Mouse (Mus musculus) kidney, adult 11 months (tissue): Measurements from ENCODE around the gene Nup188.

Source experiments
- DNase-seq: peaks from one replicate; pipeline ENCODE4 v3.0.0; 2022

Gene Nup188

DNA sequence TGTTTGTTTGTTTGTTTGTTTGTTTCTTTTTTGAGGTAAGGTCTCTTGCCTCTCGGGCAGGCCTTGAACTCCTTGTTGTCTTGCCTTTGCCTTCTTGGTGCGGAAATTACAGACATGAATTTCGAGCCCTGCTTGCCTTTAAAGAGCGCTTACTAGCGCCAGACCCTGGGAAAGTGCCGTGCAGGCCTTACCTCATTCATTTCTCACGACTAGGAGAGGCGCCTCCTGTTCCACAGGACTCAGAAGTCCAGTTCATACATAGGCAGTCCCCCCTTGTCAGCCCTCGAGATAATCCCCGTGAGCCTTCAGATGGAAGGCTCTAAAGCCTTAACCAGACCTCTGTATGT lies 803 bp downstream of the Nup188 start:
- DNase-seq, result no peak

DNA sequence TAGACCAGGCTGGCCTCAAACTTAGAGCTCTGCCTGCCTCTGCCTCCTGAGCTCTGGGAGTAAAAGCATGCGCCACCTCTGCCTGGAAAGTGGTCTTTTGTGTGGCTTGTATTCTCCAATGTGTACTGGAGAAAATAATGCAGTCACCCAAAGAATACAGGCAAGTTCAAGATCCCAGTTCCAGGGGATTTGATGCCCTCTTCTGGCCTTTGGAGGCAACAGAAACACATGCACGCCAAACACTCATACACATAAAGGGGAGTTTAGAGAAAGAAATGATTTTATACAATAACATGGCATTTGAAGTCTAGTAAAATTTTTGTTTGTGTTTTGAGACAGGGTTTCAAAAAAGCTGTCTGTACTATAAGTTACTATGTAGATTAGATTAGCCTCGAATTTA lies 13.3 kb downstream of the Nup188 start:
- DNase-seq, result no peak

GRCm38 (mm10) chr2:30299966-30300365 lies 13.8 kb downstream of the Nup188 start:
- DNase-seq, result peak; percentile 20

GRCm38 (mm10) chr2:30306087-30306486 lies 19.9 kb downstream of the Nup188 start:
- DNase-seq, result no peak

GRCm38 (mm10) chr2:30309351-30309750 lies 23.2 kb downstream of the Nup188 start:
- no peak for DNase-seq

DNA sequence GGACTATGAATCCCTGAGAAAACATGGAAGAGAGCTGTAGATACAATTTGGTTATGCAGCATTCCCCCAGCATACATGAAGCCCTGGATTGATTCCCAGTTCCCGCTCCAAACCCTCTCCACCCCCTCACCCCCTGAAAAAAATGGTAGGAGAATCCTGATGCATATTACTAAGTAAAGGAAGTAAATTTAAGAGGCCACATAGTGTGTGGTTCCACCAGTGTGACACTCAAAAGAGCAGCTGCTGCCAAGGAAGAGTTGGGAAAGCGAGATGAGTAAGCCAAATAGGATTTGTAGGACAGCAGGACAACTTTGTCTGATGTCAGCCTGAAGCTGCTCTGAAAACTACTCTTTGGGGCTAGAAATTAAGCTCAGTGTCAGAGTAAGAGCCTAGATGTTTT lies 25.3 kb downstream of the Nup188 start:
- no peak for DNase-seq

- no peak for DNase-seq
Measured at GRCm38 (mm10) chr2:30316136-30316535, 29.9 kb downstream of the Nup188 start.

DNA sequence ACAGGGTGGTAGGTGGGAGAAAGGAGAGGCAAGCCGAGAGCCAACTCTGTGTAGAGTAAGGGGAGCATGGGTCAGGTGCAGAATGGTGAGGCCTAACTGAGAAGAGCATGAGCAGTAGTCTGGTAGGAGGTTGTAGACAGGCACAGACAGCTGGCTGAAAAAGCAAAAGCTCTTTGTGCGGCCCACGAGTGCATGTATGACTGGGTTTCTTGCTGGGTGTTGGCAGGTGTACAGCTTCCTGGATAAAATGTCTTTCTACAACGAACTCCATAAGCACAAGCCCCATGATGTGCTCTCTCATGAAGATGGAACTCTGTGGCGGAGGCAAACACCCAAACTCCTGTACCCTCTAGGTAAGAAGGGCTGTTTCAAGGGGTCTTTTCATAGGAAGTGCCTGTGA lies 30.8 kb downstream of the Nup188 start:
- DNase-seq, result no peak

DNA sequence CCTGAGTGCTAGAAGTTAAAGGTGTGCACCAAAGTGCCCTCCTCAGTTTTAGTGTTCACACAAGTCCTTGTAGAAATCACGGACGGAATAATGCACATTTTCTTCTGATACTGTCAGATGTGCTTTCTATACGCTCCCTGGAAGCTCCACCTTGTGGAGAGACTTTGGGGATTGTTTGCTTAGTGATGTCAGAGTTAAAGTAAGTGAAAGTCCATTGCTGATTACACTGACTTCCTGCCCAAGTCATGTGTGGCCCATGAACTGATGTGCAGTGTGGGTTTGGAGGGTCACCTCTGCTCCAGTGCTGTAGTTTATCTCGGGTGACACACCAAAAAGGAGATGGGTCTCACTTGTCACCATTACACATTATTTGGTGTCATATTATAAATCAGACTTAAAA lies 33.1 kb downstream of the Nup188 start:
- no peak for DNase-seq

DNA sequence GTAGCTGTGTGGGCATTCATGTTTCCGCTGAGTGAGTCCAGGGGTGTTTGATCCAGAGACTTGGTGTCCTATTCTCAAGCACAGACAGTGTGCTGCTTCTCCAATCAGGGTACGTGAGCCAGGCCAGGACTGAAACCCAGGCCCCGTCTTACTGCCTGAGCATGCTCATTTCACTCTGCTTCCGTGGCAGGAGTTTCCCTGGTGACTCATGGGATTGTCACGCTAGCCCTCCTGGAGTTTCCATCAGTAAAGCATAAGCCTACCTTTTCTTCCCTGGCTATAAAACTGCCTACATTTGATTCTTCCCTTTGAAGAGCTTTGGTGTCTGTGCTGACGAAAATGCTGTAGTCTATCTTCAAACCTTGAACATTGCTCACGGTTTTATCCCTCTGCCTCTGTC lies 36.9 kb downstream of the Nup188 start:
- DNase-seq, result no peak

GRCm38 (mm10) chr2:30325296-30325695 lies 39.1 kb downstream of the Nup188 start:
- no peak for DNase-seq

- DNase-seq, result no peak
Measured at GRCm38 (mm10) chr2:30327276-30327675, 41.1 kb downstream of the Nup188 start.

- no peak for DNase-seq
Measured at GRCm38 (mm10) chr2:30328791-30329190, 42.6 kb downstream of the Nup188 start.

- no peak for DNase-seq
Measured at GRCm38 (mm10) chr2:30335324-30335723, 49.1 kb downstream of the Nup188 start.

GRCm38 (mm10) chr2:30336174-30336915 lies 50.1 kb downstream of the Nup188 start:
- DNase-seq, result no peak

DNA sequence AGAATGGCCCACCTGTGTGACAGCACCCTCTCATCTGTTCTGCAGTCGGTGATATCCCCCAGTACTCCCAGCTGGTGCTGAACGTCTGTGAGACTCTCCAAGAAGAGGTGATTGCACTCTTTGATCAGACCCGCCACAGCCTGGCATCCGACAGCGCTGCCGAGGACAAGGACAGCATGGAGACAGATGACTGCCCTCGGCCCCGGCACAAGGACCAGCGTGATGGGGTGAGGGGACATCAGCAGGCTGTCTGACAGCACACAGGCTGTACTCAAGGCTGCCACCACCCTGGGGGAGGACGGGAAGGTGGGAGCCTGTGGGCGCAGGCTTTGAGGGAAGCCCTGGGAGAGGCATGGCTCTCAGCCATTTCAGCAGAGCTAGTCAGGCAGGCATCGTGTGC lies 51.0 kb downstream of the Nup188 start:
- DNase-seq, result no peak

GRCm38 (mm10) chr2:30342061-30342460 lies 55.9 kb downstream of the Nup188 start:
- no peak for DNase-seq

- DNase-seq, result no peak
Measured at GRCm38 (mm10) chr2:30342544-30342943, 56.3 kb downstream of the Nup188 start.

DNA sequence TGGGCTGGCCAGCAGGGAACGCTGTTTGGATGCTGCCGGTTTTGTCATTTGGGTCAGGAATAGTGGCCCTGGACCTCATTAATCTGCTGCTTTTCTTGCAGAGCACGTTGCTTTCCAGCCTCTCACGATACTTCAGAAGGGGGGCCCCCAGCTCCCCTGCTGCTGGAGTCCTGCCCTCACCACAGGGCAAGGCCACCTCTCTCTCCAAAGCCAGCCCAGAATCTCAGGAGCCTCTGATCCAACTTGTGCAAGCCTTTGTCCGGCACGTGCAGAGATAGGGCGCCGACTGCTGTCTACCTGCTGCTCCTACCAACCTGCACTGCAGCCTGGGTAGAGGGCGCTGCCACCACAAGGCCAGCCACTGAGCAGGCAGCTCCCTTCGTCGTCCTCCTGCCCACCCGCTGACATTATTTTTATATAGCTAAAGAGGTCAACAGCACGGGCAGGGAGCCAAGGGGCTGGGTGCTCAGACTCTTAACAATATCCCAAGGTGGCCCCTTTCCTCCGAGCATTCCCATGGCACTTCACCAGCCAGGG lies 57.5 kb downstream of the Nup188 start:
- DNase-seq, result no peak

- DNase-seq, result no peak
Measured at GRCm38 (mm10) chr2:30345971-30346676, 59.9 kb downstream of the Nup188 start.

GRCm38 (mm10) chr2:30349196-30349595 lies 63.0 kb downstream of the Nup188 start:
- DNase-seq, result no peak

GRCm38 (mm10) chr2:30351149-30351548 lies 65.0 kb downstream of the Nup188 start:
- DNase-seq, result no peak

DNA sequence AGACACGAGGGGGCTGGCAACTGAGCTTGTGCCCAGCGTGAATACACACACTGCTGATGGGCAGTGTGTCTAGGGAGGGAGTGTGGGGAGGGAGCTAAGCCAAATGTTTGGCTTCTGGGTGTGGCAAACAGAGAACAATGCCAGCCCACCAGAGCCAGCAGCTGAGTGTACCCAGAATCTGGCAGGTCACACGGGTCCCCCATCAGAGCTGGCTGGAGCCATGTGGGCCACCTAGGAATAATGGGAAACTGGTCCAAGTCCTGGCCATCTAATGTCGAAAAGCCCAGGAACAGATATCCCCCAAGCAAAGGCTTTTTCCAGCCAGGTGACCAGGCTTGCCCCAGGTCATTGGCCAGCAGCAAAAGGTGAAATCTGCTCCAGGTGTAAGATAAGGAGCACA lies 69.7 kb downstream of the Nup188 start:
- DNase-seq, result no peak

DNA sequence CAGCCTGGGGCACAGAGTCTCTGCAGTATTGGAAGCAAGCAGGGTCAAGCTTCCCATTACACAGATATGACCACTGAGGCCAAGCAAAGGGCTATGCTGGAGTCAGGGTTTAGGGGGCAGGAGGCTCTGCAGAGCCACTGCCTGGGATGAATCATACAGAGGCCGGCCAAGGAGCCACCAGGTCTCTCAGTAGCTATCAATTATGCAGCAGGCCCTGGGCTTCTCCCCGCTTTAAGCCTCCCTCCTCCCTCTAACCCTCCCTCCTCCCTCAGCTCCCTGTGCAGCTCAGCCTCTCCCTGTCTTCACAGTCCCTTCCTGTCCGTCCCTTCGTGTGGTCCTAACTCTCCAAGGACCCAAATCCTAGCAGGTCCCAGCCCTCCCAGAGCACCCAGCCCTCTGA lies 70.1 kb downstream of the Nup188 start:
- DNase-seq, result no peak

DNA sequence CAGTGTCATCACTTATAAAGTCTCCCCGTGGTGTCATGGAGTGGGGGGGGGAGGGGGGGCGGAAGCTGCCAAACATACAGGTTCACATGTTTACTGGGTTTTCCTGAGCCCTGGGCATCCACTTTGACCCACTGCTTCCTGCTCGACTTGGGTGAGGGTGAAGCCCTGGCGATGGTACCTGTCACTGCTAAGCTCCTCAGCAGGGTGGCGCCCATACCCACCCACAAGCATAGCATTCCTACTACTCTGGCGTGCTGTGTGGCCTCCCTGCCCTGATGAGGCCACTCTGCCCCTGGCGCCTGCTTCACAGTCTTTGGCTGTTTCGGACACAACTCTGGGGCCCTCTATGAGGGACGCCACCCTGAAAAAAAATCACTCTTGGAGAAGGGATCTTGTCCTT lies 70.7 kb downstream of the Nup188 start:
- no peak for DNase-seq
